Mouse (Mus musculus): ENCODE results near the gene Fam160a1. TPM values are rescaled to one million over a fixed set of nuclear protein-coding genes. Genes with fewer than 3 reads are reported as not detected.

Gene Fam160a1
- polyA plus RNA-seq, 1 experiment from 2014 or later = 0.12 TPM

DNA sequence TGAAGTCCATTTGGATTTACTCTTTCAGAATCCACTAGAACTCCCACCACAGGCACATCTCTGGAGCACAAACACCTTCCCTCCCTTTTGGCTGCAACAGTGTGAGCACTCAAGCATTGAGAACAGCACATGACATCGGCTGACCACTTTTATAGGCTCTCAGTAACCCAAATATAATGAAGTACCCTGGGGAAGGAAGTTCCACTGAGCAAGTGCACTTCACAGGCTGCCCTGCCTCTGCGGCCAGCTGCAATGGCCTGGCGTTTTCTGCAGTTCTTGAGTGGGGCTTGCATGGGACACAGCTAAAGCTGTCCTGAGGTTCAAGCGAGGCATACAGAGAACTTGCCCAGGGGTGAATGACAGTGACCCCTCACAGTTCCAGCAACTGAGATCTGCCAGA is 126.0 kb downstream of the Fam160a1 start:
- Histone ChIP-seq H3K36me3 (ENCODE audit: control insufficient read depth, insufficient read depth, low read length) (no peaks in the 10 kb centered on the region), H3K4me1 (ENCODE audit: control insufficient read depth, insufficient read depth, low read length) (no peaks in the 10 kb centered on the region), H3K9ac (replicated peaks; ENCODE audit: low read length) (no peak overlapping the region), H3K4me2 (ENCODE audit: low read length) (no peak overlapping the region), H3K4me3 (replicated peaks; ENCODE audit: low read depth, low read length) (no peak overlapping the region), H3K27ac (replicated peaks; ENCODE audit: low read depth, low read length) (no peak overlapping the region), H3K9me3 (ENCODE audit: control insufficient read depth, low read length) (no peaks in the 10 kb centered on the region), H3K27me3 (ENCODE audit: control insufficient read depth, insufficient read depth, low read length) (no peaks in the 10 kb centered on the region)
- WGBS = 48% methylated on average over 4 of the region's 4 CpGs
- ATAC-seq (ENCODE audit: low FRiP score, low TSS enrichment) = no peak
- no peak for DNase-seq

DNA sequence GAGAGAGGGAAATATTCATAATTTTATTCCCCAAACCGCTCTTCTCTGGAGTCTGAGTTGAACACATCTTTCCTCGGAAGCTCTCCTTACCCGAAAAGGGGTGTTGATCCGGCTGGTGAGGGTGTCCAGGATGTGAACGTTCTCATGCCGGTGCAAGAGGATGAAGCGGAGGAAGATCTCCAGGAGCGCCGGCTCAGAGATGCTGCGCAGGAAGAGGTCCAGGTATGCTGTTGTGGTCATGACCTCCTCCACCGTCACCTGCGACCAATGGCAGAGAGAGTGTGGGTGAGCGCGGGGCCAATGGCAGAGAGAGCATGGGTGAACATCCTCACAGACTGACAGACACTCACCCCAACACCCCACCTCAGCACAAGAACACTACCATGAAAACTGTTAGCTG is 128.8 kb downstream of the Fam160a1 start:
- DNase-seq (no peak), ATAC-seq (ENCODE audit: low FRiP score, low TSS enrichment) (no peak)
- no peak overlapping the region for H3K27ac ChIP-seq (replicated peaks; ENCODE audit: low read depth, low read length)
- H3K4me1 ChIP-seq (ENCODE audit: control insufficient read depth, insufficient read depth, low read length) = no peaks in the 10 kb centered on the region
- H3K9ac ChIP-seq (replicated peaks; ENCODE audit: low read length) = no peak overlapping the region
- no peaks in the 10 kb centered on the region for H3K9me3 ChIP-seq (ENCODE audit: control insufficient read depth, low read length)
- H3K27me3 ChIP-seq (ENCODE audit: control insufficient read depth, insufficient read depth, low read length) = no peaks in the 10 kb centered on the region
- no peaks in the 10 kb centered on the region for H3K36me3 ChIP-seq (ENCODE audit: control insufficient read depth, insufficient read depth, low read length)
- WGBS = 95% methylated on average over 14 of the region's 14 CpGs
- no peak overlapping the region for H3K4me3 ChIP-seq (replicated peaks; ENCODE audit: low read depth, low read length)
- no peak overlapping the region for H3K4me2 ChIP-seq (ENCODE audit: low read length)

DNA sequence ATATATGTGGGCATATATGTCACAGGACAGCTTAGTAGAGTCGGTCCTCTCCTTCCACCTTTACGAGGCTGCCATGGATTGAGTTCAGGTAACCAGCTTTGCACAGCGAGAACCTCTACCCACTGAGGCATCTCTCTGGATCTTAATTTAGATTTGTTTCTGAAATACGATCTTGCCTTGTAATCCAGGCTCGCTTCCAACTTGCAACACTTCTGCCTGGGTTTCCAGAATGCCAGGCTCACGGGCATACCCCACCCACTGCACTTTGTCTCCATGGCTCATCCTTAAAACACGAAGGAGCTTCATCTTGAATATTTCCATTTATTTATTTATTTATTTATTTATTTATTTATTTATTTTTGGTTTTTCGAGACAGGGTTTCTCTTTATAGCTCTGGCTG is 131.8 kb downstream of the Fam160a1 start:
- Histone ChIP-seq H3K9ac (replicated peaks; ENCODE audit: low read length) (no peak overlapping the region), H3K4me3 (replicated peaks; ENCODE audit: low read depth, low read length) (no peak overlapping the region), H3K27ac (replicated peaks; ENCODE audit: low read depth, low read length) (no peak overlapping the region), H3K9me3 (ENCODE audit: control insufficient read depth, low read length) (no peaks in the 10 kb centered on the region), H3K27me3 (ENCODE audit: control insufficient read depth, insufficient read depth, low read length) (no peaks in the 10 kb centered on the region), H3K4me2 (ENCODE audit: low read length) (no peak overlapping the region), H3K4me1 (ENCODE audit: control insufficient read depth, insufficient read depth, low read length) (peaks cover 2% of the 10 kb centered on the region; the same call in 1 of the 2 replicates), H3K36me3 (ENCODE audit: control insufficient read depth, insufficient read depth, low read length) (no peaks in the 10 kb centered on the region)
- 91% methylated on average over 8 of the region's 8 CpGs for WGBS
- no peak for ATAC-seq (ENCODE audit: low FRiP score, low TSS enrichment)
- no peak for DNase-seq

DNA sequence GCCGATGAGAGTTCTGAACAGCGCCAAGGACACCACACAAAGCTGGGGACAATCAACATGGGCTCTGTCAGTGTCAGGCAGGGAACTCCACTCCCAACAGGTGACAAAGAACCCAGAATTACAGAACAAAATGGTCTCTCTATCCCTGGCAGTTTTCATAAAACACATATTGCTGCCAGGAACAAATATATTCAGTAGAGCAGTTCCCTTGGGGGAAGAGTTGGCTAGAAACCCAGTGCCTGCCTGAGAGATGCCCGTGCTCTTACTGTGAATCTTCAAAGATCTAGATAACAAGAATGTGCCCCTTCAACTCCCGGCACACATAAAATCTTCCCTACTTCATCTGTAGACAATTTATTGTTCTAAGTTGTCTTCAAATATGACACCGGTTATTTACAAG is 133.5 kb downstream of the Fam160a1 start:
- H3K4me3 ChIP-seq (replicated peaks; ENCODE audit: low read depth, low read length) = no peak overlapping the region
- DNase-seq (no peak), ATAC-seq (ENCODE audit: low FRiP score, low TSS enrichment) (no peak)
- H3K9ac ChIP-seq (replicated peaks; ENCODE audit: low read length) = no peak overlapping the region
- no peaks in the 10 kb centered on the region for H3K9me3 ChIP-seq (ENCODE audit: control insufficient read depth, low read length)
- H3K4me1 ChIP-seq (ENCODE audit: control insufficient read depth, insufficient read depth, low read length) = peaks cover 2% of the 10 kb centered on the region; the same call in 1 of the 2 replicates
- 87% methylated on average over 5 of the region's 5 CpGs for WGBS
- no peaks in the 10 kb centered on the region for H3K36me3 ChIP-seq (ENCODE audit: control insufficient read depth, insufficient read depth, low read length)
- no peaks in the 10 kb centered on the region for H3K27me3 ChIP-seq (ENCODE audit: control insufficient read depth, insufficient read depth, low read length)
- H3K27ac ChIP-seq (replicated peaks; ENCODE audit: low read depth, low read length) = no peak overlapping the region
- H3K4me2 ChIP-seq (ENCODE audit: low read length) = no peak overlapping the region

DNA sequence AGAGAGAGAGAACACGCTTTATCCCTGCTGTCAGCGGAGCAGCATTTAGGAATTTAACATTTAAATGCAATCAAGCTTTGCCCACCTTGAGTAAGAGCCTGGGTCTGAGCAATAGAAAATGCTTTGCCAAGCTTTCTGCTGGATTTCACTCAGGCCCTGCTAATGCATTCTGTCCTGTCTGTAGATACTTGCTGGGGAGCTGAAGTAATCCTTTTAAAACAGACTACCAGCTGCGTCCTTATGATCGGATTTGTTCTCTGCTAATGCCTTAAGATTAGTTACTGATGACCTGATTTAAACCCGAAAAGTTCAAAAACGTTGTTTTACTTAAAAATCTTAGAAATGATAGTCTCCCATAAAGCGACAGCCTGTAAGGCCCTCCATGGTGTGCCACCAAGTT is 136.0 kb downstream of the Fam160a1 start:
- H3K36me3 ChIP-seq (ENCODE audit: control insufficient read depth, insufficient read depth, low read length) = no peaks in the 10 kb centered on the region
- DNase-seq (no peak), ATAC-seq (ENCODE audit: low FRiP score, low TSS enrichment) (no peak)
- H3K27me3 ChIP-seq (ENCODE audit: control insufficient read depth, insufficient read depth, low read length) = no peaks in the 10 kb centered on the region
- 37% methylated on average over 7 of the region's 7 CpGs for WGBS
- no peaks in the 10 kb centered on the region for H3K9me3 ChIP-seq (ENCODE audit: control insufficient read depth, low read length)
- no peak overlapping the region for H3K4me2 ChIP-seq (ENCODE audit: low read length)
- H3K4me1 ChIP-seq (ENCODE audit: control insufficient read depth, insufficient read depth, low read length) = peaks cover 2% of the 10 kb centered on the region; the same call in 1 of the 2 replicates
- no peak overlapping the region for H3K27ac ChIP-seq (replicated peaks; ENCODE audit: low read depth, low read length)
- H3K9ac ChIP-seq (replicated peaks; ENCODE audit: low read length) = no peak overlapping the region
- no peak overlapping the region for H3K4me3 ChIP-seq (replicated peaks; ENCODE audit: low read depth, low read length)

DNA sequence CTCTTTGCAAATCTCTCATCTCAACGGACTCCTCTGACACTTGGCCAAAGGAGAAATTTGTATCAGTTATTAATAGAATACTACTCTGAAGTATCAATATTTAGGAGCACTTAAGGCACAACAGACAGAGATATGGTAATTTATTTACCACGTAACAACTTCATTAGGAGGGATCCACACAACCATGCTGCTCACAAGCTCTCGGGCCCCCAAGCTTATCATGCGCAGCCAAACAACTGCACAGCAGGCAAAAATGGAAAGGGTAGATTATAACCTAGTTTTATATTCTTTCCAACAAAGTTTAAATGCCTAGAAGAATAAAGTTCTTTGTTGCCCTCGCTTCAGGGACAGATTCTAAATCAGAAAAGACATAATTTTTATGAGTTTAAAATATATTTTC is 137.1 kb downstream of the Fam160a1 start:
- ATAC-seq (ENCODE audit: low FRiP score, low TSS enrichment) (no peak), DNase-seq (no peak)
- H3K9me3 ChIP-seq (ENCODE audit: control insufficient read depth, low read length) = no peaks in the 10 kb centered on the region
- 83% methylated on average over 5 of the region's 5 CpGs for WGBS
- H3K36me3 ChIP-seq (ENCODE audit: control insufficient read depth, insufficient read depth, low read length) = no peaks in the 10 kb centered on the region
- no peak overlapping the region for H3K4me2 ChIP-seq (ENCODE audit: low read length)
- no peaks in the 10 kb centered on the region for H3K27me3 ChIP-seq (ENCODE audit: control insufficient read depth, insufficient read depth, low read length)
- H3K4me3 ChIP-seq (replicated peaks; ENCODE audit: low read depth, low read length) = no peak overlapping the region
- H3K9ac ChIP-seq (replicated peaks; ENCODE audit: low read length) = no peak overlapping the region
- peaks cover 2% of the 10 kb centered on the region; the same call in 1 of the 2 replicates for H3K4me1 ChIP-seq (ENCODE audit: control insufficient read depth, insufficient read depth, low read length)
- H3K27ac ChIP-seq (replicated peaks; ENCODE audit: low read depth, low read length) = no peak overlapping the region

DNA sequence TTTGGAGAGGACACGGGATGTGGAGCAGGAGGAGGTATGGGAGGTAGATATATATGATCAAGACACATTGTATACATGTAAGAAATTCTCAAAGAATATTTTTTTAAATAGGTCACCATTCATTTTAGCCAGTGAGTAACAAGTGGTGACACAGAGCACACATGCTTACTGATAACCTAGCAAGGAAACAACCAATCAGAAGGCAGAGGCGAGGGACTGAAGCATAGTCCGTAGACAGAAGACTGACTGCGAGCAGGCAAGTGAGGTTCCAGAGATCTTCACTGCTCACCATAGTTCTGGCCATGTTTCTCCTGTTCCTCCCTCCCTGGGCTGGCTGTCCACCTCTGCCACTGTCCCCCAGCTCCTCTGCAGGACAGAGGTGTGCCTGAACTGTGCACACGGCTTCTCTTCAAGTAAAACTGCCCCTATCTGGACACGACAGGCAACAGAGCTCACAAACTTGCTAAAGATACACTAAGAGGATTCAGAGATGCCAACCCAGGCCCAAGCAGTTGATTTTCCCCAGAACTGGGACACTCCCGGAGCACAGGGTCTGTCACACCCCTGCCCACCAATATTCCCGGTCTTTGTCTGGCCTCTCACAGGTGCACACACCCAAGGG is 137.7 kb downstream of the Fam160a1 start:
- no peaks in the 10 kb centered on the region for H3K36me3 ChIP-seq (ENCODE audit: control insufficient read depth, insufficient read depth, low read length)
- H3K4me1 ChIP-seq (ENCODE audit: control insufficient read depth, insufficient read depth, low read length) = peaks cover 2% of the 10 kb centered on the region; the same call in 1 of the 2 replicates
- no peak overlapping the region for H3K4me3 ChIP-seq (replicated peaks; ENCODE audit: low read depth, low read length)
- ATAC-seq (ENCODE audit: low FRiP score, low TSS enrichment) (no peak), DNase-seq (no peak)
- H3K9me3 ChIP-seq (ENCODE audit: control insufficient read depth, low read length) = no peaks in the 10 kb centered on the region
- H3K9ac ChIP-seq (replicated peaks; ENCODE audit: low read length) = no peak overlapping the region
- 87% methylated on average over 8 of the region's 8 CpGs for WGBS
- H3K27ac ChIP-seq (replicated peaks; ENCODE audit: low read depth, low read length) = no peak overlapping the region
- H3K4me2 ChIP-seq (ENCODE audit: low read length) = no peak overlapping the region
- H3K27me3 ChIP-seq (ENCODE audit: control insufficient read depth, insufficient read depth, low read length) = no peaks in the 10 kb centered on the region

DNA sequence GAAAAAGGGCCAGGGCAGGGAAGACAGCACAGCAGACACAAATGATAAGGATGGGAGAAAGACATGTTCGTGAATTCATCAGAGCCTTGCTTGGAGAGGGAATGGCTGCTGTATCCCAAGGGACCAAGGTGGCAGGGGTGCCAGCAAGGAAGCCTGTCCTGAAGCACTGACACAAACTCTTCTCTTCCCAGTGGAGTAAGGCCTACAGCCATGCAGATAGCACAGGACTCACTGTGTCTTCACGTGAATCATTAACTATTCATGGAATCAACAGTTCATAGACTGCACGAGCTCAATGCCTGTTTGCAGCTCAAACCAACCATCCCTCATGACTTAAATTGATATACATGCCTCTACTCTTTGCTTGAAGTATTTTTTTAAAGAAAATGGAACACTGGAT is 139.1 kb downstream of the Fam160a1 start:
- Histone ChIP-seq H3K9ac (replicated peaks; ENCODE audit: low read length) (no peak overlapping the region), H3K27me3 (ENCODE audit: control insufficient read depth, insufficient read depth, low read length) (no peaks in the 10 kb centered on the region), H3K27ac (replicated peaks; ENCODE audit: low read depth, low read length) (no peak overlapping the region), H3K9me3 (ENCODE audit: control insufficient read depth, low read length) (no peaks in the 10 kb centered on the region), H3K36me3 (ENCODE audit: control insufficient read depth, insufficient read depth, low read length) (no peaks in the 10 kb centered on the region), H3K4me3 (replicated peaks; ENCODE audit: low read depth, low read length) (no peak overlapping the region), H3K4me1 (ENCODE audit: control insufficient read depth, insufficient read depth, low read length) (peaks cover 2% of the 10 kb centered on the region; the same call in 1 of the 2 replicates), H3K4me2 (ENCODE audit: low read length) (no peak overlapping the region)
- DNase-seq (no peak), ATAC-seq (ENCODE audit: low FRiP score, low TSS enrichment) (no peak)
- 65% methylated on average over 3 of the region's 3 CpGs for WGBS

DNA sequence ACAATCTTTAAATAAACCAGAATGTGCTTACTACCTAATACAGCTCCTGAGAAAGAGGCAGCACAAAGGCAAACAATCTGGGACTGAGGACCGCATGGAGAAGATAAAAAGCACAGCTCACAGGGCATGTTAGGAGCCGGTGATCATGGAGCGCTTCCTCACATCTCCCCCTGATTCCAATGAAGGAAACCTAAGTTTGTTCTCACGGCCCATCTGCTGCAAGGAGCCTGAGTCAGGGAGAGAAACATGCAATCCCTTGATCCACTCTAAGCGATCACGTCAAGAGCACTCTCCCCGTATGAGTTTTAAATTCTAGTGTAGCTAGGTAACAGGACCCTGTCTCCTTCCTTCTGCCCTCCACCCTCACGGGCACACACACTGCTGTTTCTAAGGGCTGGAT is 140.0 kb downstream of the Fam160a1 start:
- DNase-seq (no peak), ATAC-seq (ENCODE audit: low FRiP score, low TSS enrichment) (no peak)
- Histone ChIP-seq H3K36me3 (ENCODE audit: control insufficient read depth, insufficient read depth, low read length) (no peaks in the 10 kb centered on the region), H3K4me1 (ENCODE audit: control insufficient read depth, insufficient read depth, low read length) (peaks cover 2% of the 10 kb centered on the region; the same call in 1 of the 2 replicates), H3K27me3 (ENCODE audit: control insufficient read depth, insufficient read depth, low read length) (no peaks in the 10 kb centered on the region), H3K9me3 (ENCODE audit: control insufficient read depth, low read length) (no peaks in the 10 kb centered on the region), H3K4me3 (replicated peaks; ENCODE audit: low read depth, low read length) (no peak overlapping the region), H3K9ac (replicated peaks; ENCODE audit: low read length) (no peak overlapping the region), H3K4me2 (ENCODE audit: low read length) (no peak overlapping the region), H3K27ac (replicated peaks; ENCODE audit: low read depth, low read length) (no peak overlapping the region)
- WGBS = 82% methylated on average over 8 of the region's 8 CpGs

Measured in midbrain, embryonic 14.5 days (tissue).